Mouse (Mus musculus) megakaryocyte, embryonic 14.5 days (primary cell): Measurements from ENCODE around the gene Khsrp.

Experiments used
- FLI1 ChIP-seq: IDR thresholded peaks from 2 replicates; pipeline ENCODE4 v1.6.1; 2012; ENCODE audit warnings: low read length, inconsistent platforms, mixed read lengths
- GATA1 ChIP-seq: IDR thresholded peaks from 3 replicates; pipeline ENCODE4 v1.6.1; 2012; ENCODE audit warnings: mixed read lengths, low read length, inconsistent platforms, borderline replicate concordance

- no peak for TF ChIP-seq GATA1
- no peak for TF ChIP-seq FLI1
These were observed 24.9 kb upstream of the Khsrp start for GRCm38 (mm10) chr17:57056246-57056645.
